Mouse (Mus musculus) erythroblast, embryonic 14.5 days (primary cell): ENCODE measurements around the gene Prkg1.

Experiments
- GATA1 ChIP-seq: IDR thresholded peaks from 2 replicates; pipeline ENCODE4 v1.6.1; 2012; ENCODE audit warnings: low read length, inconsistent platforms, mixed read lengths
- TAL1 ChIP-seq: IDR thresholded peaks from 3 replicates; pipeline ENCODE4 v1.6.1; 2012; ENCODE audit warnings: low read length, inconsistent platforms, mixed read lengths

DNA sequence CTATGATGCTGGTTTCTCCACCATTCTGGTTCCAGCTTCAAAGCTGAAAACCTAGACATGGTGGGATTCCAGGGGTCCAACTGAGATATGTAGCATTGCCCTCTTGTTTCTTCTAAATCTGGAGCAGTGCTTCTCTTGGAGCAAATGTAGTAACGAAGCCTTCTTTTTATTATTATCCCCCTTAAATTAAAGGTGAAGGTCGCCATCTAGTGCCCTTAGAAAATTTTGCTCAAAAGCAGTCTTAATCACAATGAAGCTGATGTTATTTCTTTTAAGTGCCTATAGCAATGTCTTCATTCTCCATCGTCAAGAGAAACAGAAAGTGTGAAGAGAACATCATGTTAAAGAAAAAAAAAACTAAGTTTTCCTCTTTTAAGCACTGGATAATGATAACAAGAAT is 2.2 kb upstream of the Prkg1 start:
- TF ChIP-seq GATA1: no peak
- no peak for TF ChIP-seq TAL1
